Mouse (Mus musculus): ENCODE results near the gene Pacrg. TPM values are rescaled to one million over a fixed set of nuclear protein-coding genes. Genes with fewer than 3 reads are reported as not detected.

Gene Pacrg
- polyA plus RNA-seq, 1 experiment, result 5.5 TPM

- Histone ChIP-seq H3K79me3 (ENCODE audit: low read depth) (no peaks in the 10 kb centered on the region), H3K4me3 (ENCODE audit: insufficient read depth, poor library complexity, severe bottlenecking) (no peak overlapping the region), H3K27me3 (ENCODE audit: control insufficient read depth, insufficient read depth, insufficient read length) (no peaks in the 10 kb centered on the region), H3K36me3 (ENCODE audit: control insufficient read depth, insufficient read depth) (no peaks in the 10 kb centered on the region), H3ac (ENCODE audit: control insufficient read depth, insufficient read length, low read depth) (no peak overlapping the region), H3K79me2 (ENCODE audit: control insufficient read depth, insufficient read depth) (no peaks in the 10 kb centered on the region)
- TF ChIP-seq CEBPB (IDR thresholded peaks at IDR 0.05; ENCODE audit: low read depth) (no peak), MYOG (IDR thresholded peaks at IDR 0.05; ENCODE audit: control insufficient read depth, extremely low read depth, insufficient read length) (no peak), FOSL1 (IDR thresholded peaks at IDR 0.05; ENCODE audit: insufficient read depth, low read length, poor library complexity, severe bottlenecking) (no peak), CTCF (IDR thresholded peaks at IDR 0.05; ENCODE audit: control insufficient read depth, insufficient read depth, insufficient read length) (no peak), MYOD1 (IDR thresholded peaks at IDR 0.05; ENCODE audit: control insufficient read depth, insufficient read length, low read depth) (no peak), MAX (IDR thresholded peaks at IDR 0.05) (no peak), USF1 (IDR thresholded peaks at IDR 0.05; ENCODE audit: low read depth) (no peak)
These were observed 232.0 kb downstream of the Pacrg start for GRCm38 (mm10) chr17:10608146-10608545.

DNA sequence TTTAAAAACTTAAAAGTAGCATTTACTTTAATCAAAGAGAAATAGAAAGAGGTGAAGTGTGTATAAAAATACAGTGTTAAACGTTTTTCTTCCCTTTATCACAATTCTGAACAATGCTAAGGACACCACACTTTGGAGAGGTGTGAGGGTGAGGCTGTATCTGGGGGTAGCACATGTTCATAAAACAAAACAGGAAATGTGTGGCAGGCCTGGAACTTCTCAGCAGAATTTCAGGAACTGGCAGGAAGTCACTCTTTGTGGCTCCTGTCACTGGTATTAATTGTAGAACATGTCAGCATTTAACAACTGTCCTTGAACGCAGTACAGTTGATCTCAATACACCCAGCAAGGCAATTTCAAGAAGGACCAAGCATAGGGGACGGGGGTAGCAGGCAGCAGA, 234.0 kb downstream of the Pacrg start:
- TF ChIP-seq USF1 (IDR thresholded peaks at IDR 0.05; ENCODE audit: low read depth) (no peak), CTCF (IDR thresholded peaks at IDR 0.05; ENCODE audit: control insufficient read depth, insufficient read depth, insufficient read length) (no peak), MYOD1 (IDR thresholded peaks at IDR 0.05; ENCODE audit: control insufficient read depth, insufficient read length, low read depth) (no peak), FOSL1 (IDR thresholded peaks at IDR 0.05; ENCODE audit: insufficient read depth, low read length, poor library complexity, severe bottlenecking) (no peak), CEBPB (IDR thresholded peaks at IDR 0.05; ENCODE audit: low read depth) (no peak), MAX (IDR thresholded peaks at IDR 0.05) (no peak)
- Histone ChIP-seq H3K36me3 (ENCODE audit: control insufficient read depth, insufficient read depth) (no peaks in the 10 kb centered on the region), H3K79me3 (ENCODE audit: low read depth) (no peaks in the 10 kb centered on the region), H3ac (ENCODE audit: control insufficient read depth, insufficient read length, low read depth) (no peak overlapping the region), H3K79me2 (ENCODE audit: control insufficient read depth, insufficient read depth) (no peaks in the 10 kb centered on the region), H3K4me3 (ENCODE audit: insufficient read depth, poor library complexity, severe bottlenecking) (no peak overlapping the region), H3K27me3 (ENCODE audit: control insufficient read depth, insufficient read depth, insufficient read length) (no peaks in the 10 kb centered on the region)

DNA sequence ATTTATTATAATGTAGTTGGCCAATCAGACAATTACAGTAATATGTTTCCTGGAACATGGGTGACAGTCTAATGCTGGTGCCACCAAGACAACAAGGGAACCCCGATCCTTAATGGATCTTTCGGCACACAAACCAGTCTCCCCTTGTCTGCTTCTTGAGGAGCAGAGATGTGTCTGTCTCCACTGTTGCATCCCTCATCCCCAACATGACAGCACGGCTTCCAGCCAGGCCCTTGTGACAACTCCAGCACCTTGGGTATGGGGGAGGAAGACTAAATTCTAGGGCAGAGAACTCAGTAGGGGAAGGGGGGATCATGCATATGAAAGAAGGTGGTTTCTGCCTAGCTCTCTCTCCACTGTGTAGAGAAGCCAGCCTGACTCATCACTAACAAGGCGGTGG, 242.4 kb downstream of the Pacrg start:
- no peak overlapping the region for H3ac ChIP-seq (ENCODE audit: control insufficient read depth, insufficient read length, low read depth)
- no peaks in the 10 kb centered on the region for H3K79me2 ChIP-seq (ENCODE audit: control insufficient read depth, insufficient read depth)
- H3K36me3 ChIP-seq (ENCODE audit: control insufficient read depth, insufficient read depth), result no peaks in the 10 kb centered on the region
- no peak overlapping the region for H3K4me3 ChIP-seq (ENCODE audit: insufficient read depth, poor library complexity, severe bottlenecking)
- H3K27me3 ChIP-seq (ENCODE audit: control insufficient read depth, insufficient read depth, insufficient read length), result no peaks in the 10 kb centered on the region
- TF ChIP-seq MYOD1 (IDR thresholded peaks at IDR 0.05; ENCODE audit: control insufficient read depth, insufficient read length, low read depth) (no peak), FOSL1 (IDR thresholded peaks at IDR 0.05; ENCODE audit: insufficient read depth, low read length, poor library complexity, severe bottlenecking) (no peak), MAX (IDR thresholded peaks at IDR 0.05) (no peak), USF1 (IDR thresholded peaks at IDR 0.05; ENCODE audit: low read depth) (no peak), CTCF (IDR thresholded peaks at IDR 0.05; ENCODE audit: control insufficient read depth, insufficient read depth, insufficient read length) (no peak), MYOG (IDR thresholded peaks at IDR 0.05; ENCODE audit: control insufficient read depth, extremely low read depth, insufficient read length) (no peak), CEBPB (IDR thresholded peaks at IDR 0.05; ENCODE audit: low read depth) (no peak)
- no peaks in the 10 kb centered on the region for H3K79me3 ChIP-seq (ENCODE audit: low read depth)

- H3K27me3 ChIP-seq (ENCODE audit: control insufficient read depth, insufficient read depth, insufficient read length), result no peaks in the 10 kb centered on the region
- no peak overlapping the region for H3K4me3 ChIP-seq (ENCODE audit: insufficient read depth, poor library complexity, severe bottlenecking)
- H3K79me2 ChIP-seq (ENCODE audit: control insufficient read depth, insufficient read depth), result no peaks in the 10 kb centered on the region
- no peaks in the 10 kb centered on the region for H3K79me3 ChIP-seq (ENCODE audit: low read depth)
- no peak overlapping the region for H3ac ChIP-seq (ENCODE audit: control insufficient read depth, insufficient read length, low read depth)
- TF ChIP-seq MYOG (IDR thresholded peaks at IDR 0.05; ENCODE audit: control insufficient read depth, extremely low read depth, insufficient read length) (no peak), MAX (IDR thresholded peaks at IDR 0.05) (no peak), CEBPB (IDR thresholded peaks at IDR 0.05; ENCODE audit: low read depth) (no peak), USF1 (IDR thresholded peaks at IDR 0.05; ENCODE audit: low read depth) (no peak), FOSL1 (IDR thresholded peaks at IDR 0.05; ENCODE audit: insufficient read depth, low read length, poor library complexity, severe bottlenecking) (no peak), CTCF (IDR thresholded peaks at IDR 0.05; ENCODE audit: control insufficient read depth, insufficient read depth, insufficient read length) (no peak)
- H3K36me3 ChIP-seq (ENCODE audit: control insufficient read depth, insufficient read depth), result no peaks in the 10 kb centered on the region
These were observed 250.5 kb downstream of the Pacrg start for GRCm38 (mm10) chr17:10589604-10590003.

DNA sequence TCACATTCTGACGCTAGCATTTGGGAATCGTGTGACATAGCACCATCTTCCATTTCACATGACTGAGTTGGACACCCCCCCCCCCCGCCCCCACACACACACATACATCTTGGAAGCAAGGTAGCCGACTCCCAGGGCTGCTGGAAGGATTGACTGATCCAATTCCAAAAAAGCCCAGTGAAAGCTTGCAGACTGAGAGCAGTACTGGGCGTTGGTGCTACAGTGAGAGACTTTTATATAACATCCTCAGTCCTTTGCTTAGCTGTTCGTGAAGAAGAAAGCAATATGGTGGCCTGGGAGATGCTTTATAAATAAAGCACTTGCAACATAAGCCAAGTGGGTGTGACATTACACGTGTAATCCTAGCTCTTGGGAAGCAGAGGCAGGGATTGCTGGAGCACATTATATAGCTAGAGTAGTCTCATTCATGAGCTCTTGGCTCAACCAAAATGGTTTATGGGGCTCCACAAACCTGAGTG, 251.2 kb downstream of the Pacrg start:
- Histone ChIP-seq H3K36me3 (ENCODE audit: control insufficient read depth, insufficient read depth) (no peaks in the 10 kb centered on the region), H3K79me3 (ENCODE audit: low read depth) (no peaks in the 10 kb centered on the region), H3K27me3 (ENCODE audit: control insufficient read depth, insufficient read depth, insufficient read length) (no peaks in the 10 kb centered on the region), H3K4me3 (ENCODE audit: insufficient read depth, poor library complexity, severe bottlenecking) (no peak overlapping the region), H3ac (ENCODE audit: control insufficient read depth, insufficient read length, low read depth) (no peak overlapping the region), H3K79me2 (ENCODE audit: control insufficient read depth, insufficient read depth) (no peaks in the 10 kb centered on the region)
- TF ChIP-seq MYOG (IDR thresholded peaks at IDR 0.05; ENCODE audit: control insufficient read depth, extremely low read depth, insufficient read length) (no peak), CTCF (IDR thresholded peaks at IDR 0.05; ENCODE audit: control insufficient read depth, insufficient read depth, insufficient read length) (no peak), FOSL1 (IDR thresholded peaks at IDR 0.05; ENCODE audit: insufficient read depth, low read length, poor library complexity, severe bottlenecking) (no peak), MYOD1 (IDR thresholded peaks at IDR 0.05; ENCODE audit: control insufficient read depth, insufficient read length, low read depth) (no peak), MAX (IDR thresholded peaks at IDR 0.05) (no peak), CEBPB (IDR thresholded peaks at IDR 0.05; ENCODE audit: low read depth) (no peak), USF1 (IDR thresholded peaks at IDR 0.05; ENCODE audit: low read depth) (no peak)

GRCm38 (mm10) chr17:10583301-10583700, 256.8 kb downstream of the Pacrg start:
- no peak overlapping the region for H3K4me3 ChIP-seq (ENCODE audit: insufficient read depth, poor library complexity, severe bottlenecking)
- TF ChIP-seq CEBPB (IDR thresholded peaks at IDR 0.05; ENCODE audit: low read depth) (no peak), MYOD1 (IDR thresholded peaks at IDR 0.05; ENCODE audit: control insufficient read depth, insufficient read length, low read depth) (no peak), CTCF (IDR thresholded peaks at IDR 0.05; ENCODE audit: control insufficient read depth, insufficient read depth, insufficient read length) (no peak), MYOG (IDR thresholded peaks at IDR 0.05; ENCODE audit: control insufficient read depth, extremely low read depth, insufficient read length) (no peak)
- no peak overlapping the region for H3ac ChIP-seq (ENCODE audit: control insufficient read depth, insufficient read length, low read depth)
- H3K79me2 ChIP-seq (ENCODE audit: control insufficient read depth, insufficient read depth), result no peaks in the 10 kb centered on the region
- H3K36me3 ChIP-seq (ENCODE audit: control insufficient read depth, insufficient read depth), result no peaks in the 10 kb centered on the region
- H3K27me3 ChIP-seq (ENCODE audit: control insufficient read depth, insufficient read depth, insufficient read length), result no peaks in the 10 kb centered on the region
- H3K79me3 ChIP-seq (ENCODE audit: low read depth), result no peaks in the 10 kb centered on the region
